Mouse (Mus musculus) left cerebral cortex, postnatal 10 days (tissue): ENCODE data around the gene Snx21. TPM values are rescaled to one million over a fixed set of nuclear protein-coding genes. Genes with fewer than 3 reads are reported as not detected.

Experiments used
- DNase-seq, 2 experiments: peaks; one replicate each; pipeline ENCODE4 v3.0.0; 2021 to 2022; ENCODE audit warnings: low spot score in 2 of 2, mixed read lengths in 1 of 2; ENCODE audit errors: extremely low spot score in 1 of 2
- intact Hi-C: fragments of 180-260 bp; cut with DNase I; formaldehyde crosslinking; loops from one replicate; pipeline ENCODE4 v1.15.1; 2025
- total RNA-seq, 2 experiments: library from RNA; stranded (reverse); gene quantifications; 2 replicates each; pipeline ENCODE4 v1.2.3; 2021

The Snx21 gene
- total RNA-seq, 2 experiments from 2014 or later: 48.1 to 49.2 TPM

DNA sequence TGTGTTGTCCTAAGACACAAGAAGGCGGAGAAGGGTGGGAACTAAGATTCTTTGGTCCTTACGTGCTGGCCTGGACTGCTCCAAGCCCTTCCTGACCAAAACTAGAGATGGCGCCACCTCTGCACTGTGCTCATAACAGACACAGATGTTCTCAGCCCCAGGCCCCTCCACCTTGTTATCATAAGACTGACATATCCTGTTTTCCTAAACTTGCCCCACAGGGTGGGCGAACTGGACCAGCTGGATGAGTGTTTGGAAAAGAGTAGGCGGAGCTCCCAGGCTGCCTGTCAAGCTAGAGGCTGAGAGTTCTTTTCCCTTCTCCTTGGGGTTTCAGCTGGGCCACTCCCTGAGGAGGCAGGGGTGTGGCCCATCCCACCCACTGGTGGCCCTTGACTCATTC, 32.1 kb downstream of the Snx21 start:
- peak in 1 of 2 experiments; percentile 66 for DNase-seq
- intact Hi-C loops: no loop called here

DNA sequence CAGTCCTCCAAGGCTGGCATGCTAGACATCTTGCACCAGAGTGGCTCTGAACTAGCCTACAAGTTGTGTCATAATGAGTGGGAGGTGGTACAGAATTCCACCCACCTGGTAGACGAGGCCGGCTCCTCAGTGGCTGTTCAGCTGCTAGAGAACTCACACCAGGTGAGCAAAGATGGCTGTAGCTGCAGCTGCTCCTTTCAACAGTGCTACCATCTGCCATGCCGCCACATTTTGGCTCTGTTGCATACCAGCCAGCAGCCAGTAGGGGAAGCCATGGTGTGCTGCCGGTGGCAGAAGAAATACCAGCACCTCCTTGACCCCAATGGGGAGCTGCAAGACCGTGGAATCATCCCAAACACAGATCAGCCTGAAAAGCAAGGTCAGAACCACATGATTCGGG, 35.4 kb downstream of the Snx21 start:
- intact Hi-C loops: no loop called here
- no peak for DNase-seq

DNA sequence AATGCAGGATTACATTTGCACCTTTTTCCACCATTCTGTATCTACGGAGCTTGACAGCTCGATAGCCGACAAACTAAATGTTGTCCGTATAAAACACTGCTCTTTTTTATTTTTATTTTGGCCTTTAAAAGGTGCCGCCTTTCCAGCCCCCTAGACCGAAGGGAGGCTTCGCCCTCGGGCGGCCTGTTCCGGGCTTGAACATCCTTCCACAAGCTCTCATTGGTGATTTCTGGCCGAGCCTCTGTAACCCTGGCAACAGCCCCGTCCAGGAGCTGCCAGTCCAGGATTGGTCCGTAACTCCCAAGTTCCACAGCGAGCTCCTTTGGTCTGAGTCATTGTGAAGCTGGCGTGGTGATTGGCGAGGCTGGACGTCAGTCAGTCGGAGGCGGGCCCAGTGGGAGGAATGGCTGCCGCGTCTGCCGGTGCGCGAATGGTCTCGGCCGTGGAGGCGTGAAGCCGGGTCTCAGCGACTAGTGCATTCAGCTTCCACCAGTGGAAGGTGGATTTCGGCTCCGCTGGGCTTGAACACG, 37.1 kb downstream of the Snx21 start, which contains the start of gene Zswim1:
TSS of gene Zswim1 (plus strand) at position 51 of the 530 bp plus-strand sequence.
- intact Hi-C loops: no loop called here
- peak; percentile 98 to 100 for DNase-seq

- intact Hi-C loops: no loop called here
- no peak for DNase-seq
These were observed 37.6 kb downstream of the Snx21 start for GRCm38 (mm10) chr2:164823181-164823585.

- no peak for DNase-seq
- intact Hi-C loops: no loop called here
These were observed 38.3 kb downstream of the Snx21 start for GRCm38 (mm10) chr2:164823969-164824368.

- intact Hi-C loops: no loop called here
- no peak for DNase-seq
These were observed 39.9 kb downstream of the Snx21 start for GRCm38 (mm10) chr2:164825521-164825920.

DNA sequence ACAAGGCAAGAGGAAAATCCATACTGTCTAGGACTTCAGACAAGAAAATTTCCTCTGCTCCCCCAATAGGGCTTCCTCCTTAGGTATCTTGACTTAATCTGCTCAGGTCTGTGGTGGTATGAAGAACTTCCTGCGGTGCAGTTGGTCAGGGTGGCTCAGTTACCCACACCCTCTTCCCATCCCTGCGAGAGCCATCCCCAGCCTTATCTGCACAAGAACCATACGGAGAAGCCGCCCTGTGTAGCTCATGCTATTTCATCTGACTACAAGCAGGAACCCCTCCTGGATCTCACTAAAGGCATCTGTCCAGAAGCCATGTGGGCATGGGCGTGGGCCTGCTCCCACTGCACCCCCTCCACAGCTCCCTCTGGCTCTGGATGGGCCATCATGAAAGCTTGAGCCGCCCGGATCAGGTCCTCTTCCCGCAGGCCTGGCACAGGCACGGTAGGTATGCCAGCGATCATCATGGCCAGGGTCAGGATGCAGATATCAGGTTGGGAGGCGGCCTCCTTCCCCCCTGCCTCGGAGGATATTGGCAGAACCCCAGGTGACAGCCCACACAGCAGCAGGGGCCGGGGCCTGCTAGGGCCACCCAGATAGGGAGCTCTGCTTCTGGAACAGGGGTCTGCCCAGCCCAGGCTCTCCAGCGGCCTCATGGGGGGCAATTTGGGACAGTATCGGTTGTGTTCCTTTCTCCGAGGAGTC, 41.7 kb downstream of the Snx21 start:
- intact Hi-C loops: no loop called here
- DNase-seq: no peak

GRCm38 (mm10) chr2:164828437-164828836, 42.8 kb downstream of the Snx21 start, which contains the start of gene Spata25:
Spata25 (minus strand) TSS chr2:164828537.
- intact Hi-C loops: no loop called here
- no peak for DNase-seq

GRCm38 (mm10) chr2:164829090-164829489, 43.5 kb downstream of the Snx21 start:
- intact Hi-C loops: no loop called here
- DNase-seq: no peak

- no peak for DNase-seq
- intact Hi-C loops: no loop called here
These were observed 45.4 kb downstream of the Snx21 start for GRCm38 (mm10) chr2:164831029-164831428.

- intact Hi-C loops: loop anchor here (2.0 kb wide), 1 partner anchor 47 kb away; the partner anchor contains the start of gene Pcif1
- DNase-seq: no peak
These were observed 46.6 kb downstream of the Snx21 start for GRCm38 (mm10) chr2:164832032-164832747.

DNA sequence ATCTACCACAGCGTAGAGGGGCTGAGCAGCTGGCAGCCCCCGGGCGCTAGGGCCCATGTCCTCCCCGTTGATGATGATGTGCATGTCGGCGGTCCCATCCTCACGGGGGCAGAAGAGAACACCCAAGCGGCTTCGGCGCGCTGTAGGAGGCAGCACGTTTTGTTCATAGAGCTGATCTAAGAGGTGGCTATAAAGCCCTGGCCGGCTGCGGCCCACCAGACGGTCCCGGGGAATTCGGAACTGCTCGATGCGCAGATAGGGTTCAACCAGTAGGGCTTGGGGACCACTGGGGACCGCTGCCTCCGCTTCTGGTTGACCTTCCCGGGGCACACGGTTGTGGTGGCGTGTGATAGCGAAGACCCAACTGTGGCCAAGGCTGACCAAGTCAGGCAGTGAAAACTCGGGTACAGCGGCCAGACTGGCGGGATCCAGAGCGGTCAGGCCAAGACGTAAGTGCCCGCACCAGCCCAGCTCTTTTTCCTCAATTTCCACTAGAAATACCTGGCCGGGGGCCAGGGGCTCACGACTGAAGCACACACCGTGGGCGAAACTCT, 47.2 kb downstream of the Snx21 start, which contains the start of gene Ctsa:
TSS of gene Ctsa (plus strand) at position 126 of the 554 bp plus-strand sequence.
- peak; percentile 68 to 87 for DNase-seq
- intact Hi-C loops: loop anchor here (2.0 kb wide), 1 partner anchor 46 kb away; the partner anchor contains the start of gene Pcif1

DNA sequence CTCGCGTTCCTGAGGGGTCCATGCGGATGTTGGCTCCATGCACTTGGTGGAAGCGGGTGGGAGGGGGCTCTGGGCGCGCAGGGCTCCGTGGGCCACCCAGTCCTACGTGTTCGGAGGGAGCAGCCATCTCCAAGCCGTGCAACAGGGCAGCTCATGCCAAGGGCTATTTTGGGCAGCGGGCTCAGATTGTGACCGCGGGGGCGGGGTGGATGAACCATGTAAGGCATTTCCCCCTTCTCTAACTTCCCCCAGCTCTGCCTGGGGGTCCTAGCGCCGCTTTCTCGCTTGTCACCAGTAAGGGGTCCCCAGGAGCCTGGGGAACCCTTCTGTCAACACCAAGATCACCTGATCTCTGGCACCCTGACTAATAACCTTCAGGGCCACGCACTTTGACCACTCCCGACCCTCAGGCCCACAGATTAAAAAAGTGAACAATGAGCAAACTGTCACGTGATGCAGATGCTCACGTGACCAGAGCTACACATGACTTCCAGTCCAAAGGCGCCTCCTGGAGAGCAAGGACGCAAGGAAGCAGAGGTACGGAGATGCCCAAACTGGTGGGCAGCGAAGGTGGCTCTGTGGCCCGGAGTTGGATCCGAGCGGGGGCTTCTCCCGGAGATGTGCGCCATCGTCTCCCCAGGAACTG, 47.8 kb downstream of the Snx21 start, which contains the start of gene Neurl2:
TSS of gene Neurl2 (minus strand) at position 143 of the 646 bp plus-strand sequence.
- DNase-seq: peak; percentile 94
- intact Hi-C loops: loop anchor here (2.0 kb wide), 1 partner anchor 45 kb away; the partner anchor contains the start of gene Pcif1

DNA sequence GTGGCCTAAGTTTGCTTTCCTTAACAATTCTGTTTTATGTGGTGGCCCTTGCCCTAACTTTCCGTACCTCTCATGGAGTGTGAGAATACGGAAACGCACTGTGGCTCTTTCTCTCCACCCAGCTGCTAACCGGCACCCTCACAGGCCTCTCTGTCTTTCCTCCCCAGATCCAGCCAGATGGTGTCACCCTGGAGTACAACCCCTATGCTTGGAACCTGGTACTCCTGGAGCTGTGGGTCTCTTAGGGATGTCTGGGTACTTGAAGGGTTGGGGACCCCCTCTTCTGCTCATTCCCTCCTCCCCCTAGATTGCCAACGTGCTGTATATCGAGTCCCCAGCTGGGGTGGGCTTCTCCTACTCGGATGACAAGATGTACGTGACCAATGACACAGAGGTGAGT, 48.9 kb downstream of the Snx21 start:
- intact Hi-C loops: no loop called here

DNA sequence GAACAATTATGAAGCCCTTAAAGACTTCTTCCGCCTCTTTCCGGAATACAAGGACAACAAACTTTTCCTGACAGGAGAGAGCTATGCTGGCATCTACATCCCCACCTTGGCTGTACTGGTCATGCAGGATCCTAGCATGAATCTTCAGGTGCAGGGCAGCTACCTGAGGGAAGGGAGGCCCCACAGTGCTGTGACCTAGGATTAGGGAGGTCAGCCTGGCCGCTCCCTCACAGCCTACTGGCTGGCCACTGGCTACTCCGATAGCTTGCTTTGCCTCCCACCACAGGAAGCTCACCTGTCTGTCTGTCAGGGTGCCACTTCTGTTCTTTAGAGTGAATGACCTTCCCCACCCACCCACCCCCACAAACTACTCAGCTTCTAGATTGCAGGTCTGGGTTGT, 49.5 kb downstream of the Snx21 start:
- no peak for DNase-seq
- intact Hi-C loops: no loop called here

More for the DNA sequence above, 48.9 kb downstream of the Snx21 start:
- DNase-seq: no peak
